Mouse (Mus musculus) ES-Bruce4 (cell line): Measurements from ENCODE around the gene Clic5.

Experiments
- CTCF ChIP-seq: IDR thresholded peaks from one replicate; pipeline ENCODE4 v1.8.1; 2011; ENCODE audit warnings: low read depth, low read length
- EP300 ChIP-seq: IDR thresholded peaks from 2 replicates; pipeline ENCODE4 v1.6.1; 2011; ENCODE audit warnings: low read depth, low read length; ENCODE audit not compliant: insufficient read depth
- POLR2A ChIP-seq: IDR thresholded peaks from one replicate; pipeline ENCODE4 v1.8.1; 2011; ENCODE audit warnings: low read length; ENCODE audit not compliant: insufficient read depth

DNA sequence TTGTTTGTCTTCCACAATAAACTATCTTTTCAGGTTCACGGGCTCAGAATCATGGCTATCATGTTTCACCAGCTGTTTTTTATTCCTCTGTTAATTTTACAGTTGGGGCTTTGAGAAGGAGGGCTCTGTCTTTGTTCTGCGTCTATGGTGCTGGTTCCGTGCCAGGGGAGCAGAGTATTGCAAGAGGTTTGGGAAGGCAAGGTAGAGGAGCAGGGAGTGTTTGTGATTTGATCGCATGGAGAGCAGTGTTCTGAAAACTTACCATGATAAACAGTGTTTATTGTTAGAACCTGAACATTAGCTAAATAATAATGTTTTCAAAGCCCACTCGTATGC, 139.7 kb downstream of the Clic5 start:
- TF ChIP-seq CTCF (no peak), POLR2A (no peak), EP300 (no peak)
